Mouse (Mus musculus): ENCODE measurements at regions not wholly inside any gene's neighbourhood (a gene's known extent, or its start where the extent isn't known, plus 50 kb on each side); places are given as distances from the start of the nearest gene placed in this dataset.

DNA sequence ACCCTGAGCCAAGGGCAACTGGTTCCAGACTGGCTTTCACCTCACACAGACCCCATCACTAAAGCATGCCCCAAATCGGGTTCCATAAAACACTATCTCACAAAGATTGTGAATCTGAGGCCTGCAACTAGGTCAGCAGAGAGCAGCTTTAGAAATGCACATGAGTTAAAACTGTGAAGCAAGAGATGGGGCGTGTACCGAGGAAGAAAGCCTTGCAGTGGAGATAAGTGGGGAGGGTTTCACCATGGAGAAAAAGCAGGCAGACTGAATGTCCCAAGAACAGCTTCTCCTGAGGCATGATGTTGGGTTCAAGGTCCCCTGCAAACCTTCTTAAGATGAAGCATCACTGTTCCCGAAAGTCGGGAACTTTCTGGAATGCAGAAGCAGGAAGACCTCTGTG lies 77.7 kb upstream of the Cited2 start:
- H3K9me3 ChIP-seq, result no peaks in the 10 kb centered on the region
- no peaks in the 10 kb centered on the region for H3K36me3 ChIP-seq (replicated peaks; ENCODE audit: low read length)
- no peak for TF ChIP-seq FLI1 (IDR thresholded peaks at IDR 0.05; ENCODE audit: low read length)
- no peak for TF ChIP-seq GATA1 (IDR thresholded peaks at IDR 0.05; ENCODE audit: borderline replicate concordance, low read length)
- H3K27me3 ChIP-seq (replicated peaks), result no peaks in the 10 kb centered on the region
- H3K4me3 ChIP-seq (replicated peaks), result no peak overlapping the region
- peaks cover 8% of the 10 kb centered on the region; the same call in 1 of the 2 replicates for H3K4me1 ChIP-seq

DNA sequence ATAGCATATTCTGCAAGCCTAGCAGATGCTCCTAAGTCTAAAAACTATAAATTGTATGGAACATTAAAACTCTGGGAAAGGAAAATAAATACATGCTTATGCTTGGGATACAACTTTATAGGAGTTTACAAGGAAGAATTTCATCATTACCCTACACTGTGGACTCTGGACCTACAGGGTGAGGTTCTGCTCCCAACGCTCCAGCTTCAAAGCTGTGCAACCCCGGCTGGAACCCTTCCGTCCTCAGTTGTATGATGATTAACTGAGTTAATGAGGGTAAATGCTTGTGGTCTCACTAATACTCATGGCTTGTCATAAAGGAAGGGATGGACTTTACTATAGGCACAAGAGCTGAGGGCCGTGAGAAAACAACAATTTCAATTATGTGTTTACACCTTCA lies 76.6 kb upstream of the Cited2 start:
- Histone ChIP-seq H3K4me3 (replicated peaks) (no peak overlapping the region), H3K9me3 (no peaks in the 10 kb centered on the region), H3K4me1 (peaks cover 8% of the 10 kb centered on the region; the same call in 1 of the 2 replicates), H3K27me3 (replicated peaks) (no peaks in the 10 kb centered on the region), H3K36me3 (replicated peaks; ENCODE audit: low read length) (no peaks in the 10 kb centered on the region)
- no peak for TF ChIP-seq GATA1 (IDR thresholded peaks at IDR 0.05; ENCODE audit: borderline replicate concordance, low read length)
- no peak for TF ChIP-seq FLI1 (IDR thresholded peaks at IDR 0.05; ENCODE audit: low read length)

DNA sequence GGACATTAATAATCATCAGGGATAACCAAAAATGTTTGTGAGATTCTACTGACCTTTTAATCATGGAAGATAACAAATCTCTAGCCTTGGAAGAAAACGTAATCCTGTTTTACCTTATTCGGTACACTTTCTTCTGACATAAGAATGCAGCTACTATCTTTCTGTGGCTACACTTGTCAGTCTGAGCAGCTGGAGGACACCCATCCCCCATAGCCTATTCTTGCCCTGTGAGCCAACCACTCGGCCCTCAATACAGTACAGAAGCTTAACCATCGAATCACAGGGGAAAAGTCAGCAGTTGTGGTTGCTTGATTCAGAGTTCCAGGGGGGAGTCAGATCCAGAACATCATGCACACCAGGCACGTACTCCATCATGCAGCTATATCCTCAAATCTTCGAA lies 74.9 kb upstream of the Cited2 start:
- peaks cover 10% of the 10 kb centered on the region; the same call in 1 of the 2 replicates for H3K4me1 ChIP-seq
- no peaks in the 10 kb centered on the region for H3K36me3 ChIP-seq (replicated peaks; ENCODE audit: low read length)
- TF ChIP-seq GATA1 (IDR thresholded peaks at IDR 0.05; ENCODE audit: borderline replicate concordance, low read length), result no peak
- TF ChIP-seq FLI1 (IDR thresholded peaks at IDR 0.05; ENCODE audit: low read length), result no peak
- H3K27me3 ChIP-seq (replicated peaks), result no peaks in the 10 kb centered on the region
- H3K4me3 ChIP-seq (replicated peaks), result no peak overlapping the region
- no peaks in the 10 kb centered on the region for H3K9me3 ChIP-seq

GRCm38 (mm10) chr10:17650997-17651750 lies 71.8 kb upstream of the Cited2 start:
- Histone ChIP-seq H3K4me1 (peaks cover 24% of the 10 kb centered on the region), H3K9me3 (no peaks in the 10 kb centered on the region), H3K36me3 (replicated peaks; ENCODE audit: low read length) (no peaks in the 10 kb centered on the region), H3K27me3 (replicated peaks) (no peaks in the 10 kb centered on the region), H3K4me3 (replicated peaks) (no peak overlapping the region)
- TF ChIP-seq FLI1 (IDR thresholded peaks at IDR 0.05; ENCODE audit: low read length) (no peak), GATA1 (IDR thresholded peaks at IDR 0.05; ENCODE audit: borderline replicate concordance, low read length) (no peak)

DNA sequence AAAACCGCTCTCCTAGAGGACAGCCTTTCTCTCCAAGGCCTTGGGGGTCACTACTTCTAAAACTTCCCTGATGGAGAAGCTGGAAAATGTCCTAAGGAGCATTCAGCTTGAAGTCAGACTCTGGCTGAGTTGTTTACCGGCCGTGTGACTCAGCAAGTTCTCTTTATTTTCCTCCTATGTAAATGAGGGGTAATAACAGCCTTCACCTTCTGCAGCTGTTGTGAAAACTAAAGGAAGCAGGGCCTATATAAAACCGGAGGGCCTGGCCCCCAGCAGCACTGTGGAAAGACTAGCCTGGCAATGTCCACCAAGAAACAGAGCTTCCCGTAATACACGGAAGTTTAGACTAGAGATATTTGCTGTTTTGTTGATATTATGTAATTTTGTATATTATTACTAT lies 69.7 kb upstream of the Cited2 start:
- TF ChIP-seq FLI1 (IDR thresholded peaks at IDR 0.05; ENCODE audit: low read length) (no peak), GATA1 (IDR thresholded peaks at IDR 0.05; ENCODE audit: borderline replicate concordance, low read length) (no peak)
- Histone ChIP-seq H3K9me3 (no peaks in the 10 kb centered on the region), H3K27me3 (replicated peaks) (no peaks in the 10 kb centered on the region), H3K36me3 (replicated peaks; ENCODE audit: low read length) (no peaks in the 10 kb centered on the region), H3K4me3 (replicated peaks) (no peak overlapping the region), H3K4me1 (peaks cover 31% of the 10 kb centered on the region)

GRCm38 (mm10) chr10:17653785-17654184 lies 69.2 kb upstream of the Cited2 start:
- peaks cover 31% of the 10 kb centered on the region for H3K4me1 ChIP-seq
- H3K4me3 ChIP-seq (replicated peaks), result no peak overlapping the region
- H3K9me3 ChIP-seq, result no peaks in the 10 kb centered on the region
- TF ChIP-seq FLI1 (IDR thresholded peaks at IDR 0.05; ENCODE audit: low read length) (no peak), GATA1 (IDR thresholded peaks at IDR 0.05; ENCODE audit: borderline replicate concordance, low read length) (no peak)
- no peaks in the 10 kb centered on the region for H3K36me3 ChIP-seq (replicated peaks; ENCODE audit: low read length)
- no peaks in the 10 kb centered on the region for H3K27me3 ChIP-seq (replicated peaks)

DNA sequence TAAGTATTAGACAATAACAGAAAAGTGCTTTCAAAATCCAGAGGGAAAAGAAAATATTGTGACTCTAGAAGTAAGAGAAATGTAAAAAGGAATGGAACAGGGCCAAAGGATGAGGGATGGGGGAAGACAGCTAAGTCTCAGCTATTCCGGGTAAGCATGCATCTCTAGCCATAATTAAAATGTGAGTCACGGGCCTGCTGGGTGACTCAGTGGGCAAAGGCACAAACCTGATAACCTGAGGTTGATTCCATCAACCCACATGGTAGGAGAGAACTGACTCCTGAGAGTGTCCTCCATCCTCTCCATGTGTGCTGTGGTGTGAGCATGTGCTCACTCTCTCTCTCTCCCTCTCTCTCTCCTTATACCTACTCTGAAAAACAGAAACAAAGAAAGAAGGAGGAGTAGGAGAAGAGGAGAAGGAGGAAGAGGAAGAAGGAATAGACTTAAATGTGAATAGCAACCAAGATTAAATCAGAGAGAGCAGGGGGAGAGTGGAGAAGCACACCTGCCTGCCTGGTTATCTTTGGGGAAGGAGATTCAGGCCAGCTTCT lies 68.6 kb upstream of the Cited2 start:
- Histone ChIP-seq H3K9me3 (no peaks in the 10 kb centered on the region), H3K27me3 (replicated peaks) (no peaks in the 10 kb centered on the region)
- TF ChIP-seq GATA1 (IDR thresholded peaks at IDR 0.05; ENCODE audit: borderline replicate concordance, low read length), result no peak
- TF ChIP-seq FLI1 (IDR thresholded peaks at IDR 0.05; ENCODE audit: low read length), result no peak

DNA sequence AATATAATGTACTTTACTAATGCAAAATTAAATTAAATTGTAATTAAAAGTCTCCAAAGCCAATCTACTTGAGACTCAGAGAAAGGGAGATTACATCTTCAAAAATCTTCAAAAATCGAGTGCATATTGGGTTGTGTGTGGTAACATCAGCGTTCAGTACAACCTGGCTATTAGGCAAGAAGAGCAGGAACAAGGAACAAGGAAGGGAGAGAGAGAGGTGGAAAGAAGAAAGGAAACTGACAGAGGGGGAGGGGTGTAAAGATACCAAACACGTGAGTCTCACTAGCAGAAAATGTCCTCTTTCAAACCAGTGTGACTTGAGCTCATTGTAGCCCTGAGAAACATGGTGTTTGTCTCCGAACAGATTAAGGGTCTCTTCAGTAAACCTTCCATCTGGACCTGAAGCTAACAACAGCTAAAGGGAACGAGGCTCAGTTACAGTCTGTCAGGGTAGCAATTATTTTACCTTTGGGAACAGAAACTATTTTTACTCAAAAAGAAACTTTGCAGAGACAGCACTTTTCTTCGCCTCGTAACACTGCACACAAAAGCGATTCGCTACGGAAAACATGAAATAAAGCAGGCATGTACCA lies 67.5 kb upstream of the Cited2 start:
- H3K4me1 ChIP-seq, result peaks cover 37% of the 10 kb centered on the region
- no peaks in the 10 kb centered on the region for H3K27me3 ChIP-seq (replicated peaks)
- TF ChIP-seq FLI1 (IDR thresholded peaks at IDR 0.05; ENCODE audit: low read length), result no peak
- TF ChIP-seq GATA1 (IDR thresholded peaks at IDR 0.05; ENCODE audit: borderline replicate concordance, low read length), result no peak
- H3K9me3 ChIP-seq, result no peaks in the 10 kb centered on the region
- H3K36me3 ChIP-seq (replicated peaks; ENCODE audit: low read length), result no peaks in the 10 kb centered on the region
- no peak overlapping the region for H3K4me3 ChIP-seq (replicated peaks)

More for the DNA sequence above, 68.6 kb upstream of the Cited2 start:
- H3K4me3 ChIP-seq (replicated peaks), result no peak overlapping the region
- peaks cover 31% of the 10 kb centered on the region for H3K4me1 ChIP-seq
- H3K36me3 ChIP-seq (replicated peaks; ENCODE audit: low read length), result no peaks in the 10 kb centered on the region

DNA sequence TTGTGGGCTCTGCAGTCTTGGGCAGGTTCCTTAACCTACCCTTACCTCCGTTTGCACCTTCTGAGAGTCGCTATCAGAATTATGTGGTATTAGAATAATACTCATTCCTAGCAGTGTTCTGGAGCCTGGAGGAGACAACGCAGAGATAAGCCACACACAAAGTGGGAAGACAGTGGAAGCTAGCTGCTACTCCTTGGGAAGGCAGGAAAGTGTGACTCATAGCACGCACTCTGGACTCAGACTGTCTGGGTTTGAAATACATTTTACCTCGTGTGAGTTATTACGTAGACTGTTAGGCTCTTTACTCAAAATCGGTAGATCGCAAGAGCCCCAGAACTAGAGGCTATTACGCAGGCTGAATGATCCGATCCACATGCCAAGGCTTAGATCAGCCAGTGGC lies 66.7 kb upstream of the Cited2 start:
- Histone ChIP-seq H3K27me3 (replicated peaks) (no peaks in the 10 kb centered on the region), H3K4me1 (peaks cover 45% of the 10 kb centered on the region)
- no peak for TF ChIP-seq FLI1 (IDR thresholded peaks at IDR 0.05; ENCODE audit: low read length)
- TF ChIP-seq GATA1 (IDR thresholded peaks at IDR 0.05; ENCODE audit: borderline replicate concordance, low read length), result no peak

DNA sequence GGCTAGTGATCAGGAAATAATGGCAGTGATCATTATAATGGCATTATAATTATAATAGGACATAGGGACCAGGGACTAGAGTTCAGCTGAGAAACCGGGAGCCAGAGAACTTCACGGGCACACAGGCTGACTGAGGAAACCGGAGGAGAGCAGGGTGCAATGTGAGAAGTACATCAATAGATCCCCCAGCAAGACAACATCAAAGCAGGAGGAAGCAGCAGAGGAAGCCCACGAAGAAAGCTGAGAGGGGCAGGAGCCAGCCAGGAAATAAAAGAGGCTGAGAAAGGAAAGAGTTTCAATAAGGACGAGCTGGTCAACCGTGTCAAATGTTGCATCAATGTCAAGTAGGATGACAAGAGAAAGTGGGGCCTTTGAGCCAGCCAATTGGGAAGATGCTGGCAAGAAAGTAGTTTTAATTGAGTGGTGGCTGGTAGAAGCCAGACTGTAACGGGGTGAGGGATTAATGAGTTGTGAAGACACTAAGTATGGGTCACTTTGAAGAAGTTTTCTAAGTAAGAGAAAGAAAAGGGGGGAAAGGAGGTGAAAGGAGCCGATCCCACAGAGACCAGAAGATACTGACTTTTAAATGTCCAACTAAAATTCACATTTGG lies 66.0 kb upstream of the Cited2 start:
- H3K36me3 ChIP-seq (replicated peaks; ENCODE audit: low read length), result no peaks in the 10 kb centered on the region
- TF ChIP-seq FLI1 (IDR thresholded peaks at IDR 0.05; ENCODE audit: low read length) (no peak), GATA1 (IDR thresholded peaks at IDR 0.05; ENCODE audit: borderline replicate concordance, low read length) (no peak)
- no peaks in the 10 kb centered on the region for H3K9me3 ChIP-seq
- H3K27me3 ChIP-seq (replicated peaks), result no peaks in the 10 kb centered on the region
- no peak overlapping the region for H3K4me3 ChIP-seq (replicated peaks)
- peaks cover 49% of the 10 kb centered on the region for H3K4me1 ChIP-seq

More for the DNA sequence above, 66.7 kb upstream of the Cited2 start:
- H3K9me3 ChIP-seq, result no peaks in the 10 kb centered on the region
- no peak overlapping the region for H3K4me3 ChIP-seq (replicated peaks)
- no peaks in the 10 kb centered on the region for H3K36me3 ChIP-seq (replicated peaks; ENCODE audit: low read length)

Data from megakaryocyte, embryonic 14.5 days (primary cell).